Mouse (Mus musculus) ES-CJ7 (cell line): ENCODE data around the gene Celf2.
"Not testable (repeated sequence)": the region's sequence is repeated elsewhere in the genome, so short reads cannot be mapped to it uniquely, and the experiment has no call there.

Experiments
- DNase-seq: peaks from one replicate; pipeline ENCODE4 v3.0.0; 2011; ENCODE audit warnings: low read depth, low spot score

Celf2 gene

GRCm38 (mm10) chr2:6604347-6604746, 905.0 kb downstream of the Celf2 start:
- no peak for DNase-seq

GRCm38 (mm10) chr2:6603880-6604279, 905.5 kb downstream of the Celf2 start:
- peak; percentile 45 for DNase-seq

- DNase-seq, result no peak
Observed at GRCm38 (mm10) chr2:6602163-6602562, 907.2 kb downstream of the Celf2 start.

GRCm38 (mm10) chr2:6598879-6599167, 910.5 kb downstream of the Celf2 start:
- DNase-seq, result no peak

- no peak for DNase-seq
Observed at GRCm38 (mm10) chr2:6598124-6598878, 911.1 kb downstream of the Celf2 start.

- peak; percentile 10 for DNase-seq
Observed at GRCm38 (mm10) chr2:6594736-6595135, 914.6 kb downstream of the Celf2 start.

GRCm38 (mm10) chr2:6594160-6594559, 915.2 kb downstream of the Celf2 start:
- no peak for DNase-seq

GRCm38 (mm10) chr2:6593739-6594138, 915.6 kb downstream of the Celf2 start:
- DNase-seq, result no peak

GRCm38 (mm10) chr2:6586122-6586681, 923.2 kb downstream of the Celf2 start:
- no peak for DNase-seq

- DNase-seq, result no peak
Observed at GRCm38 (mm10) chr2:6585069-6585754, 924.2 kb downstream of the Celf2 start.

- DNase-seq, result no peak
Observed at GRCm38 (mm10) chr2:6582711-6583110, 926.7 kb downstream of the Celf2 start.

GRCm38 (mm10) chr2:6580066-6580465, 929.3 kb downstream of the Celf2 start:
- no peak for DNase-seq

- DNase-seq, result not testable (repeated sequence)
Observed at GRCm38 (mm10) chr2:6575316-6575715, 934.0 kb downstream of the Celf2 start.

GRCm38 (mm10) chr2:6573640-6574039, 935.7 kb downstream of the Celf2 start:
- no peak for DNase-seq

GRCm38 (mm10) chr2:6572976-6573375, 936.4 kb downstream of the Celf2 start:
- DNase-seq, result no peak

GRCm38 (mm10) chr2:6569040-6569542, 940.3 kb downstream of the Celf2 start:
- DNase-seq, result no peak

- no peak for DNase-seq
Observed at GRCm38 (mm10) chr2:6565175-6565574, 944.2 kb downstream of the Celf2 start.

GRCm38 (mm10) chr2:6561337-6561736, 948.0 kb downstream of the Celf2 start:
- DNase-seq, result no peak

- DNase-seq, result no peak
Observed at GRCm38 (mm10) chr2:6560802-6561201, 948.6 kb downstream of the Celf2 start.

GRCm38 (mm10) chr2:6559581-6559980, 949.8 kb downstream of the Celf2 start:
- DNase-seq, result no peak

- no peak for DNase-seq
Observed at GRCm38 (mm10) chr2:6558303-6559254, 950.8 kb downstream of the Celf2 start.

GRCm38 (mm10) chr2:6557749-6558148, 951.6 kb downstream of the Celf2 start:
- DNase-seq, result no peak
